Mouse (Mus musculus) right cerebral cortex, adult 18-20 months (tissue): ENCODE results near the gene Amn.

Experiments used
- DNase-seq: peaks from one replicate; pipeline ENCODE4 v3.0.0; 2022; ENCODE audit warnings: mixed read lengths

The Amn gene

GRCm38 (mm10) chr12:111271406-111271805 lies 511 bp downstream of the Amn start:
- DNase-seq, result no peak

DNA sequence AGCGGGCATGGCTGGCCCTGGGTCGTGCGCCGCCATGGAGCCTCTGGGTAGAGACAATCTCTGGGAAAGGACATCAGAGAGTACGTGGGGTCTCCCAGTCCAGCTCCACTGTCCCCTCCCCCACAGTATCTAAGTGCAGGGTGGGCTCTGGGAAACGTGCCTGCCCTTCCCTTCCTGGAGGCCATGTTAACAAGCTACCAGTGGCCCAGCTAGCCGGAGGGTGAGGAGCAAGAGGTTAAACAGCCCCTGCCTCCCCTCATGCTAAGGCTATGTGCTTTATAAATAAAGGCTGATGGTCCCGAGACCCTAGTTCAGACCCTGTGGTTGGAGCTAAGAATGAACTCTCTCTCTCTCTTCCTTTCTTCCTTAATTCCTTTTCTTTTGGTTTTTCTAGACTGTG lies 1.1 kb downstream of the Amn start:
- no peak for DNase-seq

DNA sequence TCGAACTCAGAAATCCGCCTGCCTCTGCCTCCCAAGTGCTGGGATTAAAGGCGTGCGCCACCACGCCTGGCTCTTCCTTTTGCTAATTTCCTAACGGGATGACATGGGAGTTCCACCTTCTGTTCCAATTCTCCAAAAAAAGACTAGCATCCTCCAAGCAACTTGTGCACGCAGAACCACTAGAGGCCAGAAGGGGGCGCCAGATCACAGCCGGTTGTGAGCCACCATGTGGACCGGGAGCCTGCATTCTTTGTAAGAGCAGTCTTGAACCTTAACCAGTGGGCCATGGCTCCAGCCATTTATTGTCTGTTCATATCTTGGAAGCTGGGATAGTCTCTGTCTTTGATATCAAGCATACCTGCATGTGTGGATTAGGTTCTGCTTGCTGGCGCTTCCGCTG lies 1.5 kb downstream of the Amn start:
- peak; percentile 81 for DNase-seq

GRCm38 (mm10) chr12:111274006-111274405 lies 3.1 kb downstream of the Amn start:
- no peak for DNase-seq

DNA sequence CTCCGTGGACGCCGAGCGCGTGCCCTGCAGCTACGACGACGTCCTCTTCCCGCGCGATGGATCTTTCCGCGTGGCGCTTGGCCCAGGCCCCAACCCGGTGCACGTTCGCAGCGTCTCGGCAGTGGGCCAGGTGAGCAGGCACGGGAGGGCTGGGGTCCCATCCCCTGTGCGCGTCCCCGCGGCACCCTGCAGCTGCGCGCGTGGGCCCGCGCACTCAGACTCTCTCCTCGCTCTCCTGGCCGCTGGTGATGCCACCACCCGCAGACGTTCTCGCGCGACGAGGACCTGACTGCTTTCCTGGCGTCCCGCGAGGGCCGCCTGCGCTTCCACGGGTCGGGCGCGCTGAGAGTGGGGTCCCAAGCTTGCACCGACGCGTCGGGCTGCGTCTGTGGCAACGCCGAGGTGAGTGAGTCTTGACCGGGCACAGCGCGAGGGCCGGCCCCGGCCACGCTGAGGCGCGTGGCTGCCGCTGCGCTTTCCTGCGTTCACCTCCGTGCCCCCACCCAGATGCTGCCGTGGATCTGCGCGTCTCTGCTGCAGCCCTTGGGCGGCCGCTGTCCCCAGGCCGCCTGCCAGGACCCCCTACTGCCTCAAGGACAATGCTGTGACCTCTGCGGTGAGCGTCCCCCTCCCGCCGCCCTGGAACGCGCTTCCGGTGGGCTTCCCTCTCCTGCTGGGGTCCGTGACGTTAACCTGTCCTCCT lies 3.7 kb downstream of the Amn start:
- no peak for DNase-seq

- DNase-seq, result no peak
These were observed 4.4 kb downstream of the Amn start for GRCm38 (mm10) chr12:111275150-111275841.

- DNase-seq, result no peak
These were observed 5.5 kb downstream of the Amn start for GRCm38 (mm10) chr12:111276371-111276770.

- DNase-seq, result no peak
These were observed 12.7 kb downstream of the Amn start for GRCm38 (mm10) chr12:111283573-111283972.

- no peak for DNase-seq
These were observed 13.6 kb downstream of the Amn start for GRCm38 (mm10) chr12:111284532-111284931.

DNA sequence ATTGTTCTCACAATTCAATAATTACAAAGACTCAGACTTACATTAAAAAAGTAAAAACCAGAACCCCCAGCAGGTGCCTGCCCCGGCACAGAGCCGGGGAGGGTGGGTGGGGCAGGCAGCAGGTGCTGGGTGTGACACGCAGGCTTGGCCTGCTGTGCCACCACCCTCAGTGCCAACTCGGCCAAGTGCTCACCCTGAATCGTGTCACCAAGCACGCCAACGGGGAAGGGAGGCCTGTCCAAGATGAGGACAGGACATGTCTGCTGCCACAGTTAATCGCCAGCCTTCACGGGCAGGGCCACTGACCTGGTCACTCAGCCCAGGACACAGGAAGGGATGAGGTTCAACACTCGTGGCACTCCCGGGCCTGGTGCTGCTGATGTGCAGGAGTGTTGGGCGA lies 22.1 kb downstream of the Amn start:
- no peak for DNase-seq

DNA sequence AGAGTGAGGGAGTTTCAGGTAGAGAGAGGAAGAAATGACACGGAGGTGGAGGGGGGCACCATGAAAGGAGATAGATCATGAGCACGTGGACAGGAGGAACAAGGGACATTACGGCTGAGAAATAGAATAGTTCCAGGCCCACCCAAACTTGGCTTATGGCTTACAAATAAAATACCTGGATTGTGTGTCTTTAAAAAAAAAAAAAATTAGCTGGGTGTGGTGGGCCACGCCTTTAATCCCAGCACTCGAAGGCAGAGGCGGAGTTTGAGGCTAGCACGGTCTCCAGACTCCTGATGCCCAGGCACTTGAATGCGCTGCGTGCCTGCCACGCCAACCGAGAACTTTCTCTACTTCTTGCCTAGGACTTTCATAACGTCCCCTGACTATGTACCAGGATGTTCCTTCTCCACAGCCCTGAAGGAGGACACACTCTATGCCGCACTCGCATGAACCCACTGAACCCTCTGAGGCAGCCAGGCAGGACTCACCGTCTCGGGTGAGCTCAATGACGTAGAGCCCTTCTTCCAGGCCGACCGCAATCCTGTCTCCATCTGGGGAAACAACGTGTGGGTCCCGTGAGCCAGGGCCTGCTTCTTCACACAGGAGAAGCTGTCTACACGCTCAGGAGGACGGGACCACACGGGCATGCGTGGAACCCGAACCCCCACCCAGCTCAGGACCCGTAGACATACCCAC lies 30.6 kb downstream of the Amn start:
- DNase-seq, result no peak

GRCm38 (mm10) chr12:111302018-111302345 lies 31.1 kb downstream of the Amn start:
- no peak for DNase-seq

GRCm38 (mm10) chr12:111303702-111304337 lies 32.9 kb downstream of the Amn start:
- no peak for DNase-seq

GRCm38 (mm10) chr12:111306821-111307220 lies 35.9 kb downstream of the Amn start:
- no peak for DNase-seq

GRCm38 (mm10) chr12:111309256-111309655 lies 38.4 kb downstream of the Amn start:
- no peak for DNase-seq

DNA sequence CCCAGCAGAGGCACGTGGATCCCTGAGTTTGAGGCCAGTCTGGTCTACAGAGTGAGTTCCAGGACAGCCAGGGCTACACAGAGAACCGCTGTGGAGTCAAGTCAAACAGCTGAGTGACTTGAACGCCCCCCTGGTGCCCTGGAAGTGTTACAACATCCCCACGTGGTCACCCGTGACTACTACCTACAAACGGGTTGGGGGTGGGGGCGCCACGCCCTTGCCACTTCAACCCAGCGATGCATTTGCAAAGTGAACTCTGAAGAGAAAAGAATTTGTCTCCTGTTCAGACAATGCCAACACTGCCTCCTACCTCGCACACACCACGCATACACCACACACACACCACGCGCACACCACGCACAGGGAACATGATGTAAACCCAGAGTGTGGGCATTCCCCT lies 39.0 kb downstream of the Amn start:
- no peak for DNase-seq

DNA sequence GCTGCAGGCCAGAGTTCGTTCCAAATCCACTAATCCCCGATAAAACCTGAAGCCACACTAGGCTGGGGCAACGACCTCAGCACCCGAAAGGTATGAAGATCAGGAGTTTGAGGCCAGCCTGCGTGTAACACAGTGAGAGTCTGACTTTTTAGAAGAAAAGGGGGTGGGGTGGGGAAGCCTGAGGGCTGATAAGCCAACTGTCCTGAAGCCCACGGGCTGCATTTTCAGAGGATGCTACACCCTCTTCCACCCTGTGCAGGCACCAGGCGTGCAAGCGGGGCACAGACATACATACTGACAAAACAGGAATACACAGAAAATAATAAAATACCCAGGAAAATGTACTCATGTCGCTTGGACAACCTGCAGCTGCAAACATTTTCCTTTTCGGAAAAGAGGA lies 40.9 kb downstream of the Amn start:
- no peak for DNase-seq

DNA sequence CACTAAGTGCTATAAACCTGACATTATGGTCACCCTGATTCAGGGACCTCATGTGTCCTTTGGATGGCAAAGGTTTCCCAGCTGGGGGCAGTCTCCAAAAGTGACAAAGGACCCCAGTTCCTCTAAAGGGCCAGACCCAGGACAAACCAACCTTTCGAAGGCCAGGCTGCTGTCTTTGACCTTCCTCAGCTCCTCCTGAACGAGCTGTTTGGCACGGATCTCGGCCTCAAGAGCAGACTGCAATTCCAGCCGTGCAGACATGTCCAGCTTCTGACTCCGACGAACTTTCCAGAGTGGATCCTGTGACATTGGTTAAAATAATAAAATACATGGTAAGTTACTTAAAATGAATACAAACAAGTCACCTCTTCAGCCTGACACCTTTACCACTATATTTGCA lies 43.4 kb downstream of the Amn start:
- DNase-seq, result no peak

DNA sequence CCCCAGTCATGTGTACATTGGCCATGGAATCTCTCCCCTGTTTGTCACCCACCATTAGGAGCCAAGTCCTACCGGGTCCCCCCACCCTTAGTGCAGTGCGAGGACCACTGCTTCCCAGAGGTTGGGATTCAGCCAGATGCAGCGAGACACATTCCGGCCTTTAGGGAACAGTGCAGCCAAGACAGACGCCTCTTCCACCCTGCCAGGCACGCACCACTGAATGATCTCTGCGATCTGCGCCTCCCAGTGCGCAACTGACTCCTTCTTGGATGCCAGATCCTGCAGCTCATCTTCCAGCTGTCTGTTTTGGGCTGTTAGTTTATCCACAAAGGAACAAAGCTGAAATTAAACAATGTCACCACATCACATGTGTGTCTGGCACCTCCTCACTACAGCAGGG lies 46.8 kb downstream of the Amn start:
- no peak for DNase-seq

DNA sequence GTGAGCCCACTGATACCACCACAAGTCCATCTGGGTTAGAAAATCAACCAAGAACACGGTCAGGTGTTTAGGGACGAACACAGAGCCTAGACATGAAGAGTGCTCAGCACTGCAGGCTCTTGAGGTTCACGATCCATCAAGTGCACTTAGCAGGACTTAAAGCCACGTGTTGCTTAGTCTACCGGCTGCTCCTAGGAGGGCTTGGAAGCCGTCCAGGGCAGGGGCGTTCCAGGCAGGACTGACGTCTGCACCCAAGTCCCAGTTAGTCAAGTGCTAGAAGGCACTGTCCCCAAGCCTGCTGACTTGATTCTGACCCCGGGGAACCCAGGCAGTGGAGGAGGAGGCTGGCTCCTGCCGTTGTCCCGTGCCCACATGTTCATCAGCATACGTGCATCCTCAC lies 49.7 kb downstream of the Amn start:
- no peak for DNase-seq

DNA sequence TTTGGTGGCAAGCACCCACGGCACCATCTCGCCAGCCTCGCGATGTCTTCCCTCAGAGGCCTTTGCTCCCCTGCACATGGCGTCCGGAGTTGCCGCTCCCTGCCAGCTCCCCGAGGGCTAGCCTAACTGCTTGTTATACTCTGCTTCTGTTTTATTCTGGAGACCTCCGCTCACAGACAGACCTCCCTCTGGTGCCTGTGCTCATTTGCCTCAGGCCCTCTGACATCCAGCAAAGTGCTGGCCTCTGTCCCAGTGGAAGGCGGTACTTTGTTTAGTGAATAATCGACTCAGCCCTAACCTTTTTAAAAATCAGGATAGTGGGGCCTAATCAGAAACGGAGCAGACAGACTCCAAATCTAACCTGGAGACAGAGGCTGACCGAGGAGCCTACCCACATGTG lies 50.9 kb downstream of the Amn start:
- DNase-seq, result no peak

DNA sequence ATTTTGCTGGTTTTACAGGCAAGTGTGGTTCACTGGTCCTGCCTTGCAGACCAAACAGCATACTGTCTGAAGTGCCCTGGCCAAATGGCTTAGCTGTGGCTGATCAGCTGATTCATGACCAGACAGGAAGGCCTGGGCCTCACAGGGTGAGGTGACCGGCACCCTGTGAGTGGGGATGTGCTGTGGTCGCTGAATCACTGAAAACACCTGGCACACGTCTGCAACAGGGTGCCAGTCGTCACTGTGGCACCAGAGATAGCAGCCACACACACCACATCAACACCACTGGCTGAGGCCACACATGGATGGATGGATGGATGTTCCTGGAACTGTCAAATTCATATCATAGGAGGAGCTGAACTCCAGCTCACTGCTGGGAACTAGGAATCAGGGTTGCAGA lies 52.5 kb downstream of the Amn start:
- no peak for DNase-seq

DNA sequence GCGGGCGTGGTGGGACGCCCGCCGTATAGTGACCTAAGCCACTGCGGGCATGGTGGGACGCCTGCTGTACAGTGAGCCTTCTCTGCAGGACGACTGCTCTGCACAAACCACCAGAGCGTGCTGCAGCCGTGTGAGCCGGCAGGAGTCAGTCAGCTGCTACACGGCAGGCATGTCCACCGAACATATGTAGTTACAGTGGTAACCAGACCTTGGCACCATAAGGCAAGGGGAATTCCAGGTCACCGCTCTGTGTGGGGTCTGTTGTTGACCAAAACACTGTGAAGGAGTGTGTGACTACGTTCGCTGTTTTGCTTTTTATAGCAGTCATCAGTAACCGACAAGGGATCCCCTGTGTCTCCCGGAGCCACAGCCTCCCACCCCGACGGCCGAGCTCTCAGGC lies 53.6 kb downstream of the Amn start:
- DNase-seq, result no peak

DNA sequence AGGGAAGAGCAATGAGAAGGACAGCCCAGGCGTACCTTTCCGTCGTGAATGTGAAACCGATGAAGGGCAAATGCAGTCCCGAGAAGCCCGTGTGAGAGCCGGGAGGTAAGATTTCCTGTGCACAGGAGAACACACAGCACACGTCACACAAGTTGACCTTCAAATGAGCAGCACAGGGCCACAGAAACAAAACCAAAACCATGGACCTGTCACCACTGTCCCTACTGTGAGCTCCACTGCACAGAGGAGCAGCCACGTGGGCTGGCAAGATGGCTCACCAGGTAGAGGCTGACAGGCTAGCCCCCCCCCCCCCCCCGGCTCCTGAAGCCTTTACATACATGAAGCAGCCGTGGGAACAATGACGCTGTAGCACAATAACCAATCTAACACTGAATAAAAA lies 54.1 kb downstream of the Amn start:
- DNase-seq, result no peak
